13 mouse cellular contexts compared by ENCODE assay signal in the genomic region with DNA sequence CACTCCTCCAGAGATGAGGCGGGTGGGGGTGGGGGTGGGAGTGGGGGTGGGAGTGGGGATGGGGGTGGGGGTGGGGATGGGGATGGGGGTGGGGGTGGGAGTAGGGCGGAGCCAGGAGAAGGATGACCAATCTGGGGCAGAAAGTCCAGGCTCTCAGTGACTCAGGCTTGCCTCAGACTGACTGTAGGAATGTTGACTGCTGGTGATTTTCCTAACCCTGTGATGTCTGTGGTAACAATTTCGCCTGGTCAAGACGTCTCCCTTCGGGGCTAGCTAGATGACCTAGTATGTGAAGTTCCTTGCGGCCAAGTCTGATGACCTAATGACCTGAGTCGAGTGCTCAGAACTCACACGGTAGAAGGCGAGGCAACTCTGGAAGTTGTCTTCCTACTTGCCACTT. TPM values are rescaled to one million over a fixed set of nuclear protein-coding genes. Genes with fewer than 3 reads are reported as not detected.
DNase-seq lines count a peak whose midpoint lies in the region; ATAC-seq lines count a peak whose summit lies in the region.
"Had no signal": no experiment of that assay in that cellular context is flagged by ENCODE, and none has a peak within 500 bp of the region (broad histone marks: within the 10 kb centered on the region; RNA-seq: fewer than 3 reads in every experiment).

No protein-coding gene starts in this region.

- 63% methylated on average over 9 of the region's 9 CpGs for WGBS in liver, embryonic 13.5 days (ENCODE audit: insufficient replicate concordance)

- no peaks in the 10 kb centered on the region for H3K36me3 ChIP-seq in liver, embryonic 13.5 days
- H3K36me3 ChIP-seq: embryonic facial prominence, embryonic 12.5 days; neural tube, embryonic 12.5 days had no signal

- peak; percentile 40 for ATAC-seq in liver, embryonic 13.5 days (ENCODE audit: low read depth)
- ATAC-seq in erythroid progenitor cell, adult 5-6 weeks (replicated peaks; ENCODE audit: low FRiP score, poor library complexity, severe bottlenecking) = no peak
- ATAC-seq: forebrain, postnatal 0 days had no signal

- H3K4me1 ChIP-seq in liver, embryonic 13.5 days (replicated peaks) = peaks cover 3% of the 10 kb centered on the region; the same call in 1 of the 2 replicates
- H3K4me1 ChIP-seq: embryonic facial prominence, embryonic 12.5 days; neural tube, embryonic 12.5 days had no signal

- no peak overlapping the region for H3K4me3 ChIP-seq in liver, embryonic 13.5 days (replicated peaks)
- H3K4me3 ChIP-seq: embryonic facial prominence, embryonic 12.5 days; neural tube, embryonic 12.5 days had no signal

- no peak overlapping the region for H3K4me2 ChIP-seq in liver, embryonic 13.5 days
- H3K4me2 ChIP-seq: embryonic facial prominence, embryonic 12.5 days; neural tube, embryonic 12.5 days had no signal

- peak; percentile 13 for DNase-seq in embryo, embryonic 9.5 days (ENCODE audit: extremely low spot score)
- no peak for DNase-seq in embryo, embryonic 11 days
- DNase-seq in 3T3-L1 (ENCODE audit: low read depth, low spot score) = peak; percentile 93
- peak; percentile 28 for DNase-seq in kidney, adult 11 months
- DNase-seq in liver, embryonic 13.5 days = no peak
- DNase-seq in cerebellum, adult 8-10 months = no peak
- DNase-seq in retina, embryonic 14.5 days (ENCODE audit: low spot score) = no peak
- DNase-seq: adrenal gland, postnatal 25 days; cerebellum, adult 11-12 months; forebrain, postnatal 0 days had no signal

- no peaks in the 10 kb centered on the region for H3K9me3 ChIP-seq in liver, embryonic 13.5 days (replicated peaks)
- H3K9me3 ChIP-seq: embryonic facial prominence, embryonic 12.5 days; neural tube, embryonic 12.5 days had no signal

- H3K9ac ChIP-seq in liver, embryonic 13.5 days = no peak overlapping the region
- H3K9ac ChIP-seq: embryonic facial prominence, embryonic 12.5 days; forebrain, postnatal 0 days; neural tube, embryonic 12.5 days had no signal

- no peak overlapping the region for H3K27ac ChIP-seq in liver, embryonic 13.5 days
- H3K27ac ChIP-seq: embryonic facial prominence, embryonic 12.5 days; neural tube, embryonic 12.5 days had no signal

- H3K27me3 ChIP-seq in liver, embryonic 13.5 days = no peaks in the 10 kb centered on the region
- H3K27me3 ChIP-seq: embryonic facial prominence, embryonic 12.5 days; neural tube, embryonic 12.5 days had no signal

RNA-seq across cellular contexts. Expression of gene Cd2ap, which starts 32.9 kb away (rescaled TPM):
- polyA plus RNA-seq in liver, embryonic 13.5 days (2015; fragmentation: Nextera tagmentation; extraction: Ambion mirVana) = 8.8 and 10.2 TPM in 2 replicates
- 15.5 and 32.7 TPM in 2 replicates for total RNA-seq in erythroid progenitor cell, adult 5-6 weeks (2015; ENCODE audit: low replicate concordance)
- 13.3 and 17.2 TPM in 2 replicates for total RNA-seq in erythroid progenitor cell, adult 5-6 weeks (2017; ENCODE audit: low replicate concordance)

Comparison
In these comparisons a context has a peak if more than half of its experiments do, and no peak if none do; other contexts are left out.
1. DNase-seq: peak in embryo, embryonic 9.5 days (single experiment), 3T3-L1 (single experiment) and kidney, adult 11 months (single experiment); none in embryo, embryonic 11 days (single experiment), liver, embryonic 13.5 days (single experiment), cerebellum, adult 8-10 months (single experiment) and retina, embryonic 14.5 days (single experiment).